Mouse (Mus musculus) regulatory T cell (primary cell): ENCODE data around the gene Kcnd2.
"Not testable (repeated sequence)": the region's sequence is repeated elsewhere in the genome, so short reads cannot be mapped to it uniquely, and the experiment has no call there.

Experiments used
- in situ Hi-C: fragments of 300-600 bp; cut with MboI, MseI; formaldehyde crosslinking; loops from one replicate; pipeline ENCODE4 v1.15.1; 2025; ENCODE audit warnings: high pct_unique_total_duplicates

Gene Kcnd2

GRCm38 (mm10) chr6:21215491-21216191 lies at the start of gene Kcnd2:
Kcnd2 (plus strand) TSS chr6:21215503.
- in situ Hi-C loops: no loop called here

DNA sequence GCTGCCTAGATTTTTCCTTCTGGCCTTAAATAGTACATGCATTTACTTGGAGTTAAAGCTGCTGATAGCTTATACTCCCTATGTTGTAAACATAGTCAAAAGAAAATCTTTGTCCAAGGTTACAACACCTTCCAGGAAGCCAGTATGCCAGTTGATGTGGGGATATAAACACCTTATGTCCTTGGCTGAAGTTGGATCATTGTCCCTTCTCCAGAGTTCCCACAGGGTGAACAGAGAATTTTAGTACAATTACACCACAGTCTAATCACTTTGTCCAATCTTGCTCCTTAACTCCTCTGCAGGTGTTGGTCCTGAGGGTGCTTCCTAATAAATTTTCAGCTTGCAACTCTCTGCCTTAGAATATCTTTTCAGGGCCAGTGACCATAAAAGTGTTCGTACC lies 48.7 kb upstream of the Kcnd2 start:
- in situ Hi-C loops: no loop called here

DNA sequence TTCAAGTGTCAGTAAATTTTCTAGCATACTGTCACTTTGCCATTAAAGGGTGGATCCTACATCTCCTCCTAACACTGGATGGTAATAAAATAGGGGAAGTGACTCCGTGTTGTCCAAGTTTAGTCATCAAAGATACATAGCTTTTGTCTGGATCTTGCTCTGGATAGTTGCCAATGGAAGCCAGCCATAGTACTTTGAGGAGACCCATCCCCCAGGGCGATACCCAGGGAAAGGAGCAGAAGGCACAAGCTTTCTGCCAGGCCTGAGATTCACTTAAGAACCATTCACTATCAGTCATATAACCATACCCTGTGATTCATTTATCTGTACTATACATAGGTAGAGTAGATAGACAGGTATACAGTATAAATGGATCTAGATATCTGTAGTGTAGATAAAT lies 20.0 kb upstream of the Kcnd2 start:
- in situ Hi-C loops: no loop called here

GRCm38 (mm10) chr6:21213865-21214672 lies 1.2 kb upstream of the Kcnd2 start:
- in situ Hi-C loops: no loop called here

GRCm38 (mm10) chr6:21214673-21215490 lies 421 bp upstream of the Kcnd2 start:
- in situ Hi-C loops: no loop called here

GRCm38 (mm10) chr6:21216206-21217020 lies 1.1 kb downstream of the Kcnd2 start:
- in situ Hi-C loops: no loop called here

GRCm38 (mm10) chr6:21217156-21217555 lies 1.9 kb downstream of the Kcnd2 start:
- in situ Hi-C loops: no loop called here

DNA sequence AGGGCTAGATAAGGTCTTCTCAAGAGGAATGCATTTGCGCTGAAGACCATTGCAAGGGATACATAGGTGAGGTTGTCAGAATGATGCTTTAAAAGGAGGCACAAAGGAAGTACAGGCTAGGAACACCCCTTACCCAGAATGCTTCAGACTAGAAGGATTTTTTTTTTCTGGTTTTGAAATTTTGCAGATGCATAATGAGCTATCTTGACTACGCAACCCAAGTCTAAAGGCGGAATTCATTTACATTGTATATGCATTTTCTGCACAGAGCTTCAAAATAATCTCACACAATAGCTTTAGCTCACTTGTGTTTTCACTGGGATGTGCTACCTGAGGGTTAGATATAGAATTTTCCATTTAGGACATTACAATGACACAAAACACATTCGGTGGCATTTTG lies 10.8 kb downstream of the Kcnd2 start:
- in situ Hi-C loops: no loop called here

- in situ Hi-C loops: no loop called here
These were observed 43.7 kb downstream of the Kcnd2 start for GRCm38 (mm10) chr6:21259031-21259430.

- in situ Hi-C loops: no loop called here
These were observed 52.6 kb downstream of the Kcnd2 start for GRCm38 (mm10) chr6:21267897-21268296.

GRCm38 (mm10) chr6:21277343-21277933 lies 62.1 kb downstream of the Kcnd2 start:
- in situ Hi-C loops: no loop called here

DNA sequence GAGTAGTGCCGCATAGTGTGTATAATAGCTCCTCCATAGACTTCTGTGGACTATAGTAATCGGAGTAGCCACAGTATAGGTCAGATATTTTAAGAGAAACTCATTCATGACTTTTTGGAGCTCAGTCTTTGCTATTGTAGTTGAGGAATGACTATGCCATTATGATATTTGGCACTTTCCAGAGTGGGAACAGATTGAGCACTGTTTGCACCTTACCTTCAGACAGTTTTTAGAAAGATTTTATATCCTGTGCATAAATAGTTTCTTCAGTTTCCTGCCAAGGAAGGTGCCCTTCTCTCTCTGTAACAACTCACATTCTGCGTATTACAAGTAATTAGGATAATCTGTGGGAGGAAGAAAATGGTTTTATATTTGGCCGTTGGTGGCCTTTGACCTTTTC lies 89.6 kb downstream of the Kcnd2 start:
- in situ Hi-C loops: no loop called here

DNA sequence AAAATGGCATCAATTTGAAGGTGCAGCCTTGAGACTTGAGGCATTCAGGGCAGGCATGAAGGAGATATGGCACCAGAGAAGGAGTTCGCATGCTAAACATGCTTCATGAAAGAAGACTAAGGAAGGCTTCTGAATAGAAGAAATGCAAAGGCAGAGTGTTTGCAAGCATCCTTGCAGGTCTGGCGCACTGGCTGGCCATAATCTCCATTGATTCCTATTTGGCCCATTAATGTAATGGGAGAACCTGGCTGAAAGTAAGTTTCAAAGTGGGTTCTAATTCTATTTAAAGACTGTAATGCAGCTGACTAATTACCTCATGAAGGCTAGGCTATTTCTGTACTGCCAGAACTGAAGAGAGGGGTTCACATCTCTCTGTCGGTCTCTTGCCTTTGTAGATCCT lies 94.9 kb downstream of the Kcnd2 start:
- in situ Hi-C loops: no loop called here

GRCm38 (mm10) chr6:21321407-21321806 lies 106.1 kb downstream of the Kcnd2 start:
- in situ Hi-C loops: loop anchor here (5.0 kb wide), 1 partner anchor 56 kb away; no protein-coding TSS in a partner anchor

DNA sequence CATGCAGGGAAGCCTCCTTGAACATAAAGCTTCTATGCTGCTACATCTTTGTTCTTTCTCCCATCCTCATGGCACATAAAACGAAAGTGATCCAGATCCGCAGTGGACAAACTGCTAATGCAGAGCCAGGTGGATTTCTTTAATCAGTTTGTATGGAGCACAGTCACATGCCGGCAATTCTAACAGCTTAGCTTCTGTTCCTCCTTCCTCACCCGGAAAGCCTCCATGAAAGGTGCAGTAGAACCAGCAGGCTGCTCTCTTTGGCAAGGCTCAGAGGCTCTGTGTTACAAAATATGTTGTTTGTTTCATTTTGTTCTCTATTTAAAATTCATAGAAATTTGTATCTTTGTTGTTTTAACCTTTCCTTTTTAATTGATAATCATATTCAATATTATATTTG lies 106.9 kb downstream of the Kcnd2 start:
- in situ Hi-C loops: loop anchor here (5.0 kb wide), 1 partner anchor 55 kb away; no protein-coding TSS in a partner anchor

GRCm38 (mm10) chr6:21325251-21325650 lies 109.9 kb downstream of the Kcnd2 start:
- in situ Hi-C loops: no loop called here

GRCm38 (mm10) chr6:21327081-21327737 lies 111.9 kb downstream of the Kcnd2 start:
- in situ Hi-C loops: no loop called here

DNA sequence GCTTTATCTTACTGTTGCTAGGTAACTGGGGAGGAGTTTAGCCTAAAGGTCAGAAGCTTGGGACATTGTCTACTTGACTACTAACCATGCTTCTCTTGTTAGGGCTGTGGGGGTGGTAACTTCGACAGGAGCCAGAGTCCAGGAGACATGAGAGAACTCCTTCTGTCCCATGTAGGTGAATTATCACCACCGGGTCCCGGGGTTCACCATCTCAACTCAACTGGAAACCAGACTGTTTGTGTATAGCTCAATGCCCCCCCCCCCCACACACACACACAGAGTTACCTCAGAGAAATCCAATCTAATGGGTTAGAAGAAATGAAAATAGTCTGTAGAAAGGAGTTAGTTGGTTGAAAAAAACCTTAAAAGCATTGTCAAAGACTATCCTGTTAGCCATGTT lies 170.0 kb downstream of the Kcnd2 start:
- in situ Hi-C loops: not testable (repeated sequence)

- in situ Hi-C loops: no loop called here
These were observed 176.5 kb downstream of the Kcnd2 start for GRCm38 (mm10) chr6:21391776-21392175.

DNA sequence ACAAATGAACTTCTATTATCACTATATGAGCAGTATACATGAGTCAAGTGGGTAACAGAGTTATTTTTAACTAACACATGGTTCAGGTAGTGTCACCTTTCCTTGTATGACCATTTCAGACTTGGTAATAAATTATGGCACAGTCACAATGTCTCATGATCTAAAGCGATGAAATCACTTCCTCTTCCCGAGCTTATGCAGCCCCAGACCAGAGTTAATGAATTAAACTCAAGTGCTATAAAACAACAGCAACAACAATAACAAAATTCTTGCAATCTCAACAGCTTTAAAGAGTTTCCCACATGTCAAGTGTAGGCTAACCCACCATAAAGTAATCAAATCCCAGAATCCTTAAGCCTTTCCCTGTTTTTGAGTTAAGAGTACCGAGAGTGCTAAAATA lies 198.4 kb downstream of the Kcnd2 start:
- in situ Hi-C loops: no loop called here
